Mouse (Mus musculus) lung, embryonic 15.5 days (tissue): ENCODE measurements at regions not wholly inside any gene's neighbourhood (a gene's known extent, or its start where the extent isn't known, plus 50 kb on each side); places are given as distances from the start of the nearest gene placed in this dataset.
A peak's percentile ranks its signal among the peaks of the same experiment; 100 is the strongest.

Experiments used
- ATAC-seq: fragments of 200-750 bp; cut with Nextera tagmentation; 2 replicates; pipeline ENCODE4 v1.8.0; 2017; ENCODE audit warnings: moderate number of reproducible peaks, borderline replicate concordance; ENCODE audit not compliant: low FRiP score, low TSS enrichment; ENCODE audit errors: extremely low read depth
- H3K27ac ChIP-seq: fragments of 300-500 bp; sonication (generic); 2 replicates; pipeline ENCODE4 v1.5.1; 2015; ENCODE audit warnings: moderate library complexity, mild to moderate bottlenecking, inconsistent platforms
- H3K27me3 ChIP-seq: fragments of 300-500 bp; sonication (generic); 2 replicates; pipeline ENCODE4 v1.6.1; 2015; ENCODE audit warnings: inconsistent platforms
- H3K36me3 ChIP-seq: fragments of 300-500 bp; sonication (generic); 2 replicates; pipeline ENCODE4 v1.6.1; 2015; ENCODE audit warnings: inconsistent platforms
- H3K4me1 ChIP-seq: fragments of 300-500 bp; sonication (generic); 2 replicates; pipeline ENCODE4 v1.6.1; 2015; ENCODE audit warnings: inconsistent platforms
- H3K4me2 ChIP-seq: fragments of 300-500 bp; sonication (generic); 2 replicates; pipeline ENCODE4 v1.6.1; 2015; ENCODE audit warnings: inconsistent platforms, mild to moderate bottlenecking, moderate library complexity
- H3K4me3 ChIP-seq: fragments of 300-500 bp; sonication (generic); 2 replicates; pipeline ENCODE4 v1.5.1; 2015; ENCODE audit warnings: mild to moderate bottlenecking, inconsistent platforms
- H3K9ac ChIP-seq: fragments of 300-500 bp; sonication (generic); 2 replicates; pipeline ENCODE4 v1.6.1; 2015; ENCODE audit warnings: inconsistent platforms
- H3K9me3 ChIP-seq: fragments of 300-500 bp; sonication (generic); 2 replicates; pipeline ENCODE4 v1.6.1; 2016; ENCODE audit warnings: inconsistent platforms
- WGBS: fragments of 180-500 bp; shearing (Covaris S2); methylation state at CpG from one replicate; pipeline ENCODE4 v1.1.7; 2015; 5-methylcytosine and 5-hydroxymethylcytosine counted together

DNA sequence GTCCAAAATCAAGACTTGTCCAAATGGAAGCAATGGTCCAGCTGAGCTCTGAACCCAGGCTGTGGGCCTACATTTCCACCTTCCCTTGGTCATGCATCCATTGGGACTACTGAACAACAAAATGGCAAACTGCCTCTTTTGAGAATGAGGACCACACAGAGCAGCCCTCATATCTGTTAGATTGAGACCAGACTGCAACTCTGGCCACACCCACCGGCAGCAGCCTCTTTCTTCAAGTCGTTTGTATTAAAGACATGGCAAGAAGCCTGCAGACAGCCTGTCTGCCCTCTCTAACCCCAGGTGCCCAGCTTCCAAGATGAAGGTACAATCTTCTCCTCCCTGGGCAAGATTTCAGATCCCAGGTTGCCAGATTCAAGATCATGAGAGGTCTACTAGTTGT lies 51.8 kb upstream of the St6galnac3 start:
- no peaks in the 10 kb centered on the region for H3K9me3 ChIP-seq
- H3K27ac ChIP-seq, result no peak overlapping the region
- H3K4me1 ChIP-seq, result no peaks in the 10 kb centered on the region
- H3K36me3 ChIP-seq, result no peaks in the 10 kb centered on the region
- no peak overlapping the region for H3K4me2 ChIP-seq
- WGBS, result 40% methylated on average over 2 of the region's 2 CpGs
- ATAC-seq, result no peak
- H3K4me3 ChIP-seq, result no peak overlapping the region
- H3K27me3 ChIP-seq, result no peaks in the 10 kb centered on the region
- no peak overlapping the region for H3K9ac ChIP-seq

DNA sequence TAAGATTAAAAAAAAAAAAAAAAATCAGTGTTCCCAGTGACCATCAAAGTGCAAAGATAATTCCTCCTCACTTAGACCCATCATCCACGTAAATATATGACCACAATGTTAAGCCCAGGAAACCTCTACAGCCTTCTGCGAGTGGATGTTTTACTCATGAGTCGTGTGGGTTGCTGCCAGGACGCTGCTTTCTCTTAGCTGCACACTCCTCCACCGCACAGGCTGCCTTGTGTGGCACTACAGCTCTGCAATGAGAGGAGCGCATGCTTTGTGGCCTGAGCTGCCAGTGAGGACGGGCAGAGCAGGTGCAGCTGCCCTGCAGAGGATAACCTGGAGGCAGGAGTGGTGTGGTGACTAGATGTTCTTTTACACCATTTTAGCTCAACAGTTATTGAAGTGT lies 53.4 kb upstream of the St6galnac3 start:
- Histone ChIP-seq H3K27ac (no peak overlapping the region), H3K4me1 (no peaks in the 10 kb centered on the region), H3K9ac (no peak overlapping the region), H3K4me3 (no peak overlapping the region), H3K36me3 (no peaks in the 10 kb centered on the region), H3K9me3 (no peaks in the 10 kb centered on the region), H3K27me3 (no peaks in the 10 kb centered on the region), H3K4me2 (no peak overlapping the region)
- ATAC-seq, result no peak
- 66% methylated on average over 7 of the region's 7 CpGs for WGBS

DNA sequence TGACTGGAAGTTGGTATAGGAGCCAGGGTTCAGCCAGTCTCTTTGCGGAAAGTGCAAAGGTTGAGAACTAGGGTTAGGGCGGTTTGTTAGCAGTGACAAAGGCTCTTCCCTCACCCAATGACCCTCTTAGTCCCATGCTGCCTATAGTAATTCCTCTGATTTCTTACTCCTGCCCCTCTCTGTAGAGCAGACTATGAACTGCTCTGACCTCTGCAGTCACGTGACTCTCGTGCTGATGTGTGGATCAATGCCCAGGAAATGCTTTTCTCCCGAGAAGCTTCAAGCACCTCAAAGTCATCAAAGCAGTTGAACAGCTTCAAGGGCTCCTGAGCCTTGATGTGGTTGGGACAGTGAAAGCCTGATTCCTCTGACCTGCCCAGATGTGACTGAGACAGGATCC lies 57.5 kb upstream of the St6galnac3 start:
- no peak overlapping the region for H3K4me2 ChIP-seq
- WGBS, result 48% methylated on average over 5 of the region's 5 CpGs
- H3K27me3 ChIP-seq, result no peaks in the 10 kb centered on the region
- peaks cover 6% of the 10 kb centered on the region; the same call in 1 of the 2 replicates for H3K4me1 ChIP-seq
- no peaks in the 10 kb centered on the region for H3K9me3 ChIP-seq
- H3K4me3 ChIP-seq, result no peak overlapping the region
- H3K9ac ChIP-seq, result no peak overlapping the region
- no peak overlapping the region for H3K27ac ChIP-seq
- ATAC-seq, result no peak
- H3K36me3 ChIP-seq, result no peaks in the 10 kb centered on the region

DNA sequence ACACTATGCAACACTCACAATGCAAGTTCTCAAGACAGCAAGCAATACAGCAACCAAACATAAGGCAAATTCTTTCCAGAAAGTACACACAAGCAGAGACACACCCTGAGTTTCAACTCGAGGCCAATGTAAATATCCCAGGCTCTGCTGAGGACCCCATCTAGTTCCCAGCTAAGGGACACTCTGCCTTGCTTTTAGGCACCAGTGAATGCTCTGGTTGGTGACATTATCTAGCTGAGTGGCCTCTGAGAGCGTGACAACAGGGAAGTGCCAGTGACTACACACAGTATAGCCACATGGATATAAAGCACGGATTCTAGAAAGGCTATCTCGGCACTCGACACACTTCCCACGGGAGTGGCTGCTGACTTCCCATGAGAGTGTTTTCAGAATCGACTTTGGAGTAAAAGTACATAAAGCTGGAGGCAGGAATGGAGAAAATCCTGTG lies 58.3 kb upstream of the St6galnac3 start:
- Histone ChIP-seq H3K9ac (no peak overlapping the region), H3K27ac (peak overlapping the region; percentile 72), H3K9me3 (no peaks in the 10 kb centered on the region), H3K36me3 (no peaks in the 10 kb centered on the region), H3K4me3 (no peak overlapping the region), H3K4me2 (peak overlapping the region; percentile 13; the same call in 1 of the 2 replicates), H3K27me3 (no peaks in the 10 kb centered on the region), H3K4me1 (peaks cover 6% of the 10 kb centered on the region; the same call in 1 of the 2 replicates)
- 34% methylated on average over 7 of the region's 7 CpGs for WGBS
- peak; percentile 66; the same call in 1 of the 2 replicates for ATAC-seq

DNA sequence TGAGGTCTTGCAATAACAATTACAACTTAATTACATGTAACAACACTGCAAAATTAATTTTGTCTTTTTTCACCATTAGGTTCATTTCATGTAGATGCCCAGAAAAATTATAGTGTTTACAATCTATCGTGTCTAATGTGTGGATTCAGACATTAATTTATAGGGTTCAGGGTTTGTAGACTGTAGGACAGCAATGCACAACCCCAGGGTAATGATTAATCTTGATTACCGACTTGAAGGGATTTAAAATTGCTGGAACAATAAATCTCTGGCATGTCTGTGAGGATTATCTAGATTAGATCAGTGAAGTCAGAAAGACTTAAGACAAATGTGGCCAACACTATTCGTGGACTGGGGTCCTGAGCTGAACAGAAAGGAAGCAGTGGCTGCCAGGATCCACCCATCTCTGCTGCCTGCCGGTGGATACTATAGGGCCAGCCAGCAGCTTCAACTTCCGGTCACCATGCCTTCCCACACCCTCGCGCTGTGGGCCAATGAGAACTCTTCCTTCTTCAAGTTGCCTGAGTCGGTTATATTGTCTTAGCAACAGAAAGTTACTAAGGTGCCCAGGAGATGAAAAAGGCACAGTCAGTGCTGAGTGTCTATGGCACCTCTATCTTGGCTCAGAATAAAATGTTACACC lies 59.1 kb upstream of the St6galnac3 start:
- 0 out of 2 replicates have a peak, but pooled peaks have one; percentile 28 for ATAC-seq
- H3K4me3 ChIP-seq, result no peak overlapping the region
- peaks cover 6% of the 10 kb centered on the region; the same call in 1 of the 2 replicates for H3K4me1 ChIP-seq
- no peaks in the 10 kb centered on the region for H3K27me3 ChIP-seq
- WGBS, result 44% methylated on average over 8 of the region's 8 CpGs
- no peak overlapping the region for H3K9ac ChIP-seq
- H3K36me3 ChIP-seq, result no peaks in the 10 kb centered on the region
- H3K27ac ChIP-seq, result peak overlapping the region; percentile 72
- H3K9me3 ChIP-seq, result no peaks in the 10 kb centered on the region
- 0 out of 2 replicates have a peak overlapping the region, but pooled peaks have one; percentile 13 for H3K4me2 ChIP-seq

DNA sequence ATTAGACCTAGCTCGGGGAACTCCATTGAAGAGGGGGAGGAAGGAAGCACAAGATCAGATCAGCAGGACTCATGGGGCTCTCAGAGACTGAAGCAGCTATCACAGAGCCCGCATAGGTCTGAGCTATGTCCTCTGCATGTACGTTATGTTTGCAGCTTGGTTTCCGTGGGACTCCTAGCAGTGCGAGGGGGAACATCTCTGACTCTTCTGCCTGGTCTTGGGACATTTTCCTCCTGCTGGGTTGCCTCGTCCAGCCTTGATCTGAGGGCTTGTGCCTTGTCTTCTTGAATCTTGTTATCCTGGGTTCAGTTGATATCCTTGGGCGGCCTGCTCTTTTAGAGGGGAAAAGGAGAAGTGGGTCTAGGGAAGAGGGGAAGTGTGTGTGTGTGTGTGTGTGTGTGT lies 53.6 kb upstream of the Asb17 start:
- no peaks in the 10 kb centered on the region for H3K4me1 ChIP-seq
- H3K9me3 ChIP-seq, result no peaks in the 10 kb centered on the region
- no peaks in the 10 kb centered on the region for H3K36me3 ChIP-seq
- H3K4me2 ChIP-seq, result no peak overlapping the region
- no peak for ATAC-seq
- no peaks in the 10 kb centered on the region for H3K27me3 ChIP-seq
- H3K27ac ChIP-seq, result no peak overlapping the region
- no peak overlapping the region for H3K9ac ChIP-seq
- WGBS, result 83% methylated on average over 7 of the region's 7 CpGs
- no peak overlapping the region for H3K4me3 ChIP-seq

DNA sequence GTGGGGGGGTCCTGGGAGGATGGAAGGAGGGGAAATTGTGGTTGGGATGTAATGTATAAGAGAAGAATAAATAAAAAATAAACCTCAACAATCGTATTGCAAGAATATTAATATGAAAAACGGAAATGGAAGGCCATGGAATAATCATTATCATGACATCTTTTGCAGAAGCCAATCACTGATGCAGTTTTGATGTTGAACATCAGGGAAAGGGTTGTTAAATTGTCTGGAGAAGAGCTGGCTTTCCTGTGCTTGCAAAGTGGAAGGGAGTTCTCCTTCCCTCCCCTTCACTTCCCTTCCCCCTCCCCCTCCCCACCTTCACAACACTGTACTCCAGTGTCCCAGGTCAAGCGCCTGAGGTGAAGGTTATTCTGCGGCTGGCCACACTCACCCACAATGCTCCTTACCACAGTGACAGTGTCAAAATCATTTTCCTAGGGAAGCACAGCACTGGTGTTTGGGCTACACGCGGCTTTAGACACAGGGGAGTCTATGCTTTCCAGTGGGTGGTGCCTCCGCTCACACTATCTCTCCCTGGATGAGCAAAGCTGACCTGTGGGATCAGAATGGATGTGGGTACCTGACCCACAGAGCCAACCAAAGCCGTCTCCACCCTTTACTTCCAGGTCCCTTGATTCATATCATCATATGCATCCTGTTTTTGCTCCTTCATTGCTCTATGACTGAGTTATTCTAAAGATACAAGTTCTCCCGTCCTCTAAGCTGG lies 53.0 kb upstream of the Asb17 start:
- Histone ChIP-seq H3K4me3 (no peak overlapping the region), H3K9me3 (no peaks in the 10 kb centered on the region), H3K4me2 (no peak overlapping the region), H3K4me1 (no peaks in the 10 kb centered on the region), H3K36me3 (no peaks in the 10 kb centered on the region), H3K27ac (no peak overlapping the region), H3K27me3 (no peaks in the 10 kb centered on the region), H3K9ac (no peak overlapping the region)
- 77% methylated on average over 9 of the region's 9 CpGs for WGBS
- ATAC-seq, result no peak

DNA sequence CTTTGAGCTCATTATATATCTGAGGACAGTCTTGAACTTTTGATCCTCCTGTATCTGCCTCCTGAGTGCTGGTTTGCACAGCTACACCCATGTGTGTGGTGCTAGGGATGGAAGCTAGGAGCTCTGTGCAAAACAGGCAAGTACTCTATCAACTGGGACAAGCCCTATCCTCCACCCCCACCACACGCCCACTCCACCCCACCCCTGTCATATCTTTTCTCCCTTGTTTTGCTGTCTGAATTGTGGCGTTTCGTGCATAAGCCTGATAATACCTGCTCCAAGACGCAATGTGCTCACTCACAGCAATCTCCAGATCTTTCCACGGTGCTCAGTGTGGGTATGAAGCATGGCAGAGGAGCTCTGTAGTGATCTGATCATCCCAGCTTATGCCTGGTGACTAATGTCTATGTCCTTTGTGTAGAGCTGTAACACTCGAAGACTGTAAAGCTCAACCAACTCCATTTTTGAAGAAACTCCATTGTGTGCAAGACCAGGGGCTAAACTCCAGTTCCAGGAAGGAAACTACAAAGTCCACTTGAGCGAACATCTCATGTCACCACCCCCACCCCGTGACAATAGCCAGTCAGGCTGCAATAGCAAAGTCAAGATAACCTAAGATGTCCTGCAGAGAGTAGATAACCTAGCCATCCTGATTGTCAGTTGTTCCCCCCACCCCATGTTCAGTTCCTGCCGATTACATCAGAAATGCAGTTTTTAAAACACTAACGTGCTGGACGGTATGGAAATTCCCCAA lies 52.2 kb upstream of the Asb17 start:
- H3K4me2 ChIP-seq, result no peak overlapping the region
- ATAC-seq, result peak; percentile 68; the same call in 1 of the 2 replicates
- WGBS, result 65% methylated on average over 11 of the region's 11 CpGs
- no peak overlapping the region for H3K27ac ChIP-seq
- H3K4me1 ChIP-seq, result no peaks in the 10 kb centered on the region
- H3K9ac ChIP-seq, result no peak overlapping the region
- H3K27me3 ChIP-seq, result no peaks in the 10 kb centered on the region
- no peak overlapping the region for H3K4me3 ChIP-seq
- no peaks in the 10 kb centered on the region for H3K36me3 ChIP-seq
- H3K9me3 ChIP-seq, result no peaks in the 10 kb centered on the region

DNA sequence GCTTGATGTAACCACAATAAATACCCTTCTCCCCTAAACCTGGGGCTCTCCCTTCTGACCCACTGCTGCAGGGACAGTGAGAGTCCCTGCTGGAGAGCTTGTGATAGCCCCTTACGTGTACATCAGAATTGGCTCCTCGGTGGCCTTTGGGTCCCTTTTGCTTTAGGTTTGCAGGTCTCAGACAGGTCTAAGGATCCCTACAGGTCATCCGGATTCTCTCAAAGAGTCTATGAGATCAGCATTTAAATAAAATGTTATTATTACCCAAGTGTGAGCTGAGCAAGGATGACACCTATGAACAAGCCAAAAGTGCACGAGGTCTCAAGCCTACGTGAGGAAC lies 51.7 kb upstream of the Asb17 start:
- Histone ChIP-seq H3K27me3 (no peaks in the 10 kb centered on the region), H3K4me3 (no peak overlapping the region), H3K36me3 (no peaks in the 10 kb centered on the region), H3K9ac (no peak overlapping the region), H3K4me1 (no peaks in the 10 kb centered on the region), H3K4me2 (no peak overlapping the region), H3K9me3 (no peaks in the 10 kb centered on the region), H3K27ac (no peak overlapping the region)
- 78% methylated on average over 5 of the region's 5 CpGs for WGBS
- no peak for ATAC-seq
